Mouse (Mus musculus) natural killer cell, adult 2 months (primary cell): ENCODE results near the gene Idua.
"Not testable (repeated sequence)": the region's sequence is repeated elsewhere in the genome, so short reads cannot be mapped to it uniquely, and the experiment has no call there.

Source experiments
- DNase-seq, 2 experiments: peaks; one replicate each; pipeline ENCODE4 v3.0.0; 2022; ENCODE audit warnings: low spot score in 2 of 2

Idua gene

DNA sequence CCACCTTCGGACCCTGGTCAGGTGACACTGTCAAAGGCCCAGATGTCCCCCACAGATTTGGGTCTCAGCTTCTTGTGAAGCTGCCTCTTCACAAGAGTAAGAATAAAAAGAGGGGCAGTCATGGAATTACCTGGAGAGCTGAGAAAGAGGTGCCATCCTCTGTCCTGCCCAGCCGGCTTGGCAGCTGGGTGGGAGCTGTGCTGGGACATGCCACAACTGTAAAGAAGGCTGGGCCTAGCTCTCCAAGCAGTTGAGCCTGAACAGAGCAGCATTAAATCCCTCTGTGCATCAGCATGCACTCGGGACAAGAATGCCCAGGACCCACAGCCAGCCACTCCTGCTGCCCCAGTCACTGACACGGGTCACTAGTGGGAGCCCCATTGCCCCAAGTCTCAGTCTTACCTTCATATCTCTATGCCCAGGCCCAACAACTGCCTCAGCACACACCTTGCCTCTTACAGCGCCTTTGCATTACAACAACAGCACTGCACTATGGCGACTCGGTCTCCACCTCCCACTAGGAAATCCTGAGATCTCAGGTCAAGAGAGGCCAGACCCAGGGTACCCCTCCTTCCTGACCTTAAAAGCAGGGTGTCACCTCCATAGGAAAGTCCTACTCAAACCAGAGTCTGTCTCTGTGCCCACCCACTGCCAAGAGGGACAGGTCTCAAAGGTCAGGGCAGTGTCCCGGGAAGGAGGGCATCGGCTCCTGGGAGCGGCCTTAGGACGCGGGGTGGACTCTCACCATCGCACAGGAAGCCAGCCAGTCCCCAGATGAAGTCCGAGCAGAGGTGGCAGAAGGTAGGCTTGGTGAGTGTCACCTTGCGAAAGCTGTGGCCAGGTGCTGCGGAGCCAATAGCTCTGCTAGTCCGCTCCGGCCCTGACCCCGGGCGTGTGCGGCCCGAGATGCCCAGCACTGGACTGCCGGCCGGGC, at the start of gene Idua:
Idua (plus strand) TSS at position 634 of the 934 bp plus-strand sequence.
- no peak for DNase-seq

GRCm38 (mm10) chr5:108610426-108610825, 49.7 kb upstream of the Idua start:
- no peak for DNase-seq

GRCm38 (mm10) chr5:108621870-108622269, 38.3 kb upstream of the Idua start:
- DNase-seq: no peak

GRCm38 (mm10) chr5:108626050-108626660, 34.0 kb upstream of the Idua start:
- DNase-seq: no peak

GRCm38 (mm10) chr5:108628891-108629633, 31.1 kb upstream of the Idua start:
- DNase-seq: peak; percentile 27 to 34

DNA sequence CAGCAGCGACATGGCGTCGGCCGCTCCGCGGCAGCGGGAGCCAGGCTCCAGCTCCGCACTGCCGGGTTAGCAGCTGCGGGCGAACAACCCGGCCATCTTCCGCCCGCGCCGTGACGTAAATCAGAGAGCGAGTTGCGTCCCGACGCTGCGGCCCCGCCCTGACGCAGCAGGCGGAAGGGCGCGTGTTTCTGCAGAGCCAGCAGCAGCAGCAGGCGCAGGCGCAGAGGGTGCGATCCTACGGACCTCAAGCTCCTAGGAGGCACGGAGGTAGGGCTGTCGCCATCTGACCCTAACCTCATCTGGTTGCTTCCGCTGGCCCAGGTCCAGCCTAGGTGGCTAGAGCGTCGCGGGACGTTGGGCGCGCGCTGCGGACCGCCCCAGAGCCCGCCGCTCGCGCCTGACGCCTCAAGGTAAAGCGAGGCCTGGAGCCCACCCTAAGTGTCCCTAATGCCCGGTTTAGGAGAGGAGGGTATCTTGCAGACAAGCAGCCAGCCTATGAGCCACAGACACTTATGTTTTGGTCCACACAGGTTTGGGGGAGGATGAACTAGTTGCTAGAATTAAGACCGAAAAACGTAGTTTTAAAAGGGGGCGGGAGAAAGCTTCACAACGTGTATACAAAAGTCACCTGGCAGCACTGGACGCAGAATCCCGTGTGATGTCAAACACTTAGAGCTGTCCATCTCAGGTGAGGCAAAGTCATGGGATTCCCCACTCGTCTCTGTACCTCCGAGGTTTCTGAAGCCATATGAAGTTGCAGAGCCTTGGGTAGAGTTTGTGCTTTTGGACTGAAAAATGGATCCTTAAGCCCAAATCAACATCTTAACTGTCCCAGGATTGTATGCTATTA, 30.3 kb upstream of the Idua start, which contains the start of the genes Gak and Tmem175:
Gak (minus strand) TSS at position 122 of the 850 bp plus-strand sequence.
Tmem175 (plus strand) TSS at position 137 of the 850 bp plus-strand sequence.
- DNase-seq: peak; percentile 89 to 91

DNA sequence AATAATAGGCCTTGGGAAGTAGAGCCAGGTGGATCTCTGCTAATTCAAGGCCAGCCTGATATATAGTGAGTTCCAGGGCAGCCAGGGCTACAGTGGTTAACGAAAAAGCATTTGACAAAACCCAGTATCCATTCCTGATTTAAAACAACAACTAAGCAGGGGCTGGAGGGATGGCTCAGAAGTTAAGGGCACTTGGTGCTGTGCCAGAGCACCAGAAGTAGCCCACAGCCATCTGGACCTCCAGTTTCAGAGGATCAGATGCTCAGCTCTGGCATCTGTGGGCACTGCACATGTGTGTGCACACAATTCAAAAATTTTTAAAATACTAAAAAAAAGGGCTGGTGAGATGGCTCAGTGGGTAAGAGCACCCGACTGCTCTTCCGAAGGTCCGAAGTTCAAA, 26.5 kb upstream of the Idua start:
- no peak for DNase-seq

- DNase-seq: not testable (repeated sequence)
These were observed 26.0 kb upstream of the Idua start for GRCm38 (mm10) chr5:108634088-108634487.

DNA sequence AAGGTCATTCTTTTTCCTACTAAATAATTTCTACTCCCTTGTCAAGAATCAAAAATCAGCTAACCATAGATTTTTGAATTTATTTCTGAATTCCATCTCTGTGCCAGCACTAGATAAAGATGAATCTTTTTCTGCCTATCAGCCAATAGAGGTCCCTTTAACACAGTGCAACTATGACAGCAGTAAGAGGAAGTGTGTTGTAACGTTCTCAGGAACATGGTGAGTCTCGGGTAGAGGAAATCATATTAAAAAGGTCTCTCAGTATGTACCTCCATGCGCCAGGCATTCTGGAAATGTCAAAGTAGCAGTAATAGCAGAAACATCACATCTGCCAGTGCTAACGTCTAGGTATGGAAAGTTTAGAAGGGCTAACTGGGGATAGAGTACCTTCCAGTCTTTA, 24.0 kb upstream of the Idua start:
- no peak for DNase-seq

DNA sequence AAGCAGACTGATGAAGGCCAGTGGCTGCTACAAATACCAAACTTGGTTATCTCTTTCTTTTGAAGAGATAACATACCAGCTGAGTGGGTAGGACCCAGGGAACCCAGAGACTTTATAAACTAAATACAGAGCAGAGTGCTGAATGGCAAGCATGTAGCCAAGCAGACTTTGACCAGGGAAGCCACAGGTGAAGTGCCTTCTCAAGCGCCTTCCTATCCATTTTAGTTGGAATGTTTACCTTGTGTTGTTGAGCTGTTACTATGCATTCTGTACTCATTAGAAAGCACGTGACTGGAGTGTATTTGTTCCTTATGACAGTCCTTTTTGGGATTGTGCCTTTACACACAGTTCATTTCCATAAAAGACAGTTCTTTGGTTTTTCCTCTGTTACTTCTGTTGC, 16.5 kb upstream of the Idua start:
- DNase-seq: no peak

GRCm38 (mm10) chr5:108645651-108646342, 14.3 kb upstream of the Idua start:
- DNase-seq: no peak

- no peak for DNase-seq
These were observed 13.8 kb upstream of the Idua start for GRCm38 (mm10) chr5:108646343-108646660.

DNA sequence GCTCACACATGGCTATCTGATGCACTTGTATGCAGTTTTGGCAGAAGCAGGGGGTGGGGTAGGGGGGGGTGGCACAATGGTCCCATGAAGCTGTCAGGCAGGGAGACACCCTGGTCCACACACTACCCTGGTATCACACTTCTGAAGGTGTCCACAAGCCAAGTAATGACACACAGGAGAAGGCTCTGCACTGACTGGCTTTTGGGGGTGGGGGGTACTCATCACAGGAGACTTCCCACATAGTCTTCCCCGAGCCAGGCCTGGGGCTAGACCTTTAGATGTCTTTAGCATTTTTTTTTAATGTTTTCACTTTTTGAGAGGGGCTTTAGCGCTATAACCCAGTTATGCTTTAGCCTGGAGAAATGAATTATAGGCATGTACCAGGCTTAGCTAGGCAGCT, 12.8 kb upstream of the Idua start:
- DNase-seq: no peak

DNA sequence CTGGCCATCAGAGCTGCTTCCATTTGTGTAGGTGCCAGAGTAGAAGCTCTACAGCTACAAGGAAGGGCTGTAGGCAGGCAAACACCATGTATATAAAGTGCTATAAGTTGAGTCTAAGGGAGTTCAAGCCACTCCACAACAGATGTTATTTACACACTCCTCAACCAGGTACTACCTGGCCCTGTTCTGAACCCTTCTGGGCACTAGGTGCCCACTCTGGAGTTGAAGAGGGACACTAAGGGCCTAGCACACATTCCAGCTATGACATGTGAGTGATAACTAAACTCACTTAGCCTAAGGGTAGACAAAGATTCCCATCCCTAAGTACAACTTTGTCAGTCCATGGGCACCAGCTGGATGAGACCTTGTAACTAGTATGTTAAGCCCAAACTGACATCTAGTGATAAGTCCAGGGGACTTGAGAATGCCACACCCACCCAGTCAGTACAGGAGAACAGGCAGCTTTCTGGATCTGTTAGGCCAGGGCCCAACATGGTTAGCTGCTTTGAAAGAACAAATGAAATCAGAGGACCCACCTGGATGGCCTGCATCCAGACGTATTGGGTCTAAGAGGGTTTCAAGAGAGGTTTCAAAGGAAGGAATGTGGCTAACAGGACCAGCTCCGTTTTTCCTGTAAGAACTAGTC, 12.2 kb upstream of the Idua start:
- no peak for DNase-seq

DNA sequence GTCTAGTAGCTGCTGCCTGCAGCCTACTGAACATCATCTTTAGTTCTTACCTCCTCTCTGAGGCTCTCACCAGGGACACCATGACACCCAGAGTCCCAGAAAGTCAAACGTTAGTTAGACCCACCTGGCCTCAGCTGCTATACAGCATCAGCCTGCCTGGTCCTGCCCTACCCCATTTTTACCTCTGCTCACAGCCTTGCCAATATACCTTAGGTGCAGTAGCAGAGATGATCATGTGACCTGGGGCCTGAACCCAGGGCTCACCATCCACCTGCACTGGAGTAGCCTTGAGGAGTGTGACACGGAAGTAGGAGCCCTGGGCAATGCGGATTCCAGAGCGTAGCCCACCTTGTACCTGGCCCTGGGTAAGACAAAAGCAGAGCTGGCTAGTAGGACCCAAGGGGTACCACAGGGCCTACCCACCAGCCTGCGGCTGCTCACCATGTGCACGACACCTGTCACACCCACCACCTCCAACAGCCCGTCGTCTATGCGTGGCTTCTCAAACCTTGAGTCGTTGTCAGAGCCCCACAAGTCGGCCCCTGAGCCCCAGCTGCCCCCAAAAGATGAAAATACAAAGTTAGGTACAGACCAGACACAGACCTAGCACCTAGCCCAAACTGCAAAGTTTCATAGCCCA, 11.1 kb upstream of the Idua start:
- DNase-seq: no peak

GRCm38 (mm10) chr5:108650341-108650740, 9.8 kb upstream of the Idua start:
- DNase-seq: no peak

- DNase-seq: no peak
These were observed 8.9 kb upstream of the Idua start for GRCm38 (mm10) chr5:108651136-108651720.

DNA sequence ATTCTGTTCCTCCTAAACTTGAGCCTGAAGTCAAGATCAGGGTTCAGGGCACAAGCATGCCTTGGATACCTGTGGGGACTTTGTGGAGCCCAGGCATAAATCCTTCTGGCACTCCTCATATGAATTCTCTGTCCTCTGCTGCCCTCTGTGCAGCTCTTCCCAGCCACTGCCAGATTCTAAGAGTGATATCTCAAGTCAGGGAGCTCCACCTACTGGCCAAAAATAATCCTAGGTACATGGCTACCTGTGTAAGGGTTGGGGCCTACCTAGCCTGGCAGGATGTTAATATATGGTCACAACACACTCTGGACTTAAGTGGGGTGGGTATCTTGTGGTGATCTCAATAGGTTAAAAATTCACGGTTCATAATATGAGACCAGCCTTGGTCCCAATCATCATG, 8.3 kb upstream of the Idua start:
- DNase-seq: peak; percentile 38 to 58

DNA sequence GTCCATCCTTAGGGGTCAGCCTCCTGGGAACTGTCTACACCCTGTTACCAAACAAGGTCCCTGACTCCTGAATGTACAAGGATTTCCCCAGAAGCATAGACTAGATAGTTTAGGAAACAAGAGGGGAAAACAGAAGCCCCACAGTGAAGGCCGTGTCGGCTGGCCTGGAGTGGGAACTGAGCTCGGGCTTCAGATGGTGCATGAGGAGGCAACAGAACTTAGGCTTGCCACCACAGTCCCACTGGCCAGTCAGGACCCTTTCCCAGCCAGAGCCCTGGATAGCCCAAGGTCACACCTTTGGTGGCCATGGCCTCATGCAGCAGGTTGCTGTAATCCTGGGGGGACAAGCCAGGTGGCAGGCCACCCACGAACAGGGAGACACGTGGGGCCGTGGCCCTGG, 6.8 kb upstream of the Idua start:
- no peak for DNase-seq
